Mouse (Mus musculus): ENCODE results near the gene Pdik1l. TPM values are rescaled to one million over a fixed set of nuclear protein-coding genes. Genes with fewer than 3 reads are reported as not detected.

Gene Pdik1l
- total RNA-seq, 2 experiments from 2014 or later, result 11.8 to 12.2 TPM

GRCm38 (mm10) chr4:134257198-134258009 is 30.3 kb downstream of the Pdik1l start:
- no peak for DNase-seq

- DNase-seq, result no peak
These were observed 31.1 kb downstream of the Pdik1l start for GRCm38 (mm10) chr4:134256407-134257197.

- no peak for DNase-seq
These were observed 31.8 kb downstream of the Pdik1l start for GRCm38 (mm10) chr4:134255854-134256253.

GRCm38 (mm10) chr4:134254835-134255234 is 32.9 kb downstream of the Pdik1l start:
- DNase-seq, result no peak

GRCm38 (mm10) chr4:134253722-134254324 is 33.9 kb downstream of the Pdik1l start, which contains the start of gene Grrp1:
TSS of gene Grrp1 (minus strand) at chr4:134254106.
- DNase-seq, result no peak

GRCm38 (mm10) chr4:134252911-134253721 is 34.6 kb downstream of the Pdik1l start:
- no peak for DNase-seq

- no peak for DNase-seq
These were observed 35.4 kb downstream of the Pdik1l start for GRCm38 (mm10) chr4:134252131-134252910.

- peak; percentile 61 for DNase-seq
These were observed 36.2 kb downstream of the Pdik1l start for GRCm38 (mm10) chr4:134251241-134252130.

- no peak for DNase-seq
These were observed 36.8 kb downstream of the Pdik1l start for GRCm38 (mm10) chr4:134250930-134251240.

GRCm38 (mm10) chr4:134250116-134250929 is 37.4 kb downstream of the Pdik1l start:
- DNase-seq, result no peak

- DNase-seq, result peak; percentile 89
These were observed 38.0 kb downstream of the Pdik1l start for GRCm38 (mm10) chr4:134249651-134250050.

- DNase-seq, result no peak
These were observed 40.9 kb downstream of the Pdik1l start, which contains the start of gene Gm30191 for GRCm38 (mm10) chr4:134246719-134247258. TSS of gene Gm30191 (plus strand) at chr4:134246935.

- DNase-seq, result no peak
These were observed 41.4 kb downstream of the Pdik1l start for GRCm38 (mm10) chr4:134246256-134246655.

- peak; percentile 98 for DNase-seq
These were observed 42.4 kb downstream of the Pdik1l start, which contains the start of gene Zfp593 for GRCm38 (mm10) chr4:134245148-134245843. TSS of gene Zfp593 (minus strand) at chr4:134245592.

GRCm38 (mm10) chr4:134243516-134244250 is 44.0 kb downstream of the Pdik1l start, which contains the start of gene E130218I03Rik:
TSS of gene E130218I03Rik (plus strand) at chr4:134243662.
- no peak for DNase-seq

- no peak for DNase-seq
These were observed 49.0 kb downstream of the Pdik1l start for GRCm38 (mm10) chr4:134238686-134239085.

- DNase-seq, result peak; percentile 88
These were observed 49.4 kb downstream of the Pdik1l start, which contains the start of gene Cnksr1 for GRCm38 (mm10) chr4:134238279-134238651. TSS of gene Cnksr1 (minus strand) at chr4:134238399.

All from heart, postnatal 4 days (tissue).